ENCODE assay signal across 9 mouse cellular contexts in genomic region chr15:40167276-40168139, GRCm38 (mm10). TPM values are rescaled to one million over a fixed set of nuclear protein-coding genes. Genes with fewer than 3 reads are reported as not detected.
A peak's percentile ranks its signal among the peaks of the same experiment; 100 is the strongest.
DNase-seq lines count a peak whose midpoint lies in the region; ATAC-seq and TF ChIP-seq lines count a peak whose summit lies in the region.
"Had no signal": no experiment of that assay in that cellular context is flagged by ENCODE, and none has a peak within 500 bp of the region (broad histone marks: within the 10 kb centered on the region; RNA-seq: fewer than 3 reads in every experiment).

No protein-coding gene starts in this region.

- no peak for TF ChIP-seq CTCF in hindbrain, postnatal 0 days (IDR thresholded peaks at IDR 0.05; ENCODE audit: low read depth)

- no peaks in the 10 kb centered on the region; the same call in 1 of the 2 replicates for H3K4me1 ChIP-seq in embryonic facial prominence, embryonic 11.5 days (ENCODE audit: control insufficient read depth, insufficient read depth, low read length)
- H3K4me1 ChIP-seq in hindbrain, postnatal 0 days (ENCODE audit: insufficient read depth, low read length): no peaks in the 10 kb centered on the region
- H3K4me1 ChIP-seq in lung, embryonic 16.5 days (replicated peaks; ENCODE audit: control insufficient read depth, insufficient read depth, low read length): peaks cover 10% of the 10 kb centered on the region; the same call in 1 of the 2 replicates

- no peaks in the 10 kb centered on the region for H3K27me3 ChIP-seq in embryonic facial prominence, embryonic 11.5 days (ENCODE audit: control insufficient read depth, insufficient read depth, low read length)
- H3K27me3 ChIP-seq in hindbrain, postnatal 0 days (ENCODE audit: insufficient read depth, low read length): no peaks in the 10 kb centered on the region
- no peaks in the 10 kb centered on the region; the same call in 1 of the 2 replicates for H3K27me3 ChIP-seq in lung, embryonic 16.5 days (ENCODE audit: control insufficient read depth, insufficient read depth, low read depth, low read length)

- no peak for ATAC-seq in embryonic facial prominence, embryonic 11.5 days (replicated peaks; ENCODE audit: insufficient number of reproducible peaks, low FRiP score, low TSS enrichment, low read depth)
- ATAC-seq in hindbrain, postnatal 0 days: 0 out of 2 replicates have a peak, but pooled peaks have one; percentile 8
- peak; percentile 57 for ATAC-seq in lung, embryonic 16.5 days (ENCODE audit: low read depth)

- 58% methylated on average over 26 of the region's 26 CpGs for WGBS in embryonic facial prominence, embryonic 11.5 days
- WGBS in hindbrain, postnatal 0 days: 44% methylated on average over 26 of the region's 26 CpGs
- 38% methylated on average over 26 of the region's 26 CpGs for WGBS in lung, embryonic 16.5 days

- no peak overlapping the region for H3K4me2 ChIP-seq in embryonic facial prominence, embryonic 11.5 days (ENCODE audit: low read depth, low read length)
- peak overlapping the region; percentile 44 for H3K4me2 ChIP-seq in hindbrain, postnatal 0 days (ENCODE audit: low read depth, low read length)
- peak overlapping the region; percentile 59 for H3K4me2 ChIP-seq in lung, embryonic 16.5 days (ENCODE audit: low read depth, low read length)

- H3K27ac ChIP-seq in embryonic facial prominence, embryonic 11.5 days (replicated peaks; ENCODE audit: low read depth, low read length): no peak overlapping the region
- peak overlapping the region; percentile 4; the same call in 1 of the 2 replicates for H3K27ac ChIP-seq in hindbrain, postnatal 0 days
- peak overlapping the region; percentile 80 for H3K27ac ChIP-seq in lung, embryonic 16.5 days (ENCODE audit: low read length)

- no peak overlapping the region for H3K4me3 ChIP-seq in embryonic facial prominence, embryonic 11.5 days (ENCODE audit: low read depth, low read length)
- H3K4me3 ChIP-seq in hindbrain, postnatal 0 days (ENCODE audit: low read length): no peak overlapping the region
- H3K4me3 ChIP-seq in lung, embryonic 16.5 days (ENCODE audit: low read length): peak overlapping the region; percentile 26

- peak; percentile 16 to 33 for DNase-seq in layer of hippocampus, postnatal 10 days (ENCODE audit: low spot score in 2 of 2)
- no peak for DNase-seq in layer of hippocampus, adult 8-10 months (ENCODE audit: low spot score in 2 of 2)
- DNase-seq in embryonic facial prominence, embryonic 11.5 days (ENCODE audit: low spot score): no peak
- peak; percentile 31 for DNase-seq in hindbrain, postnatal 0 days (ENCODE audit: low spot score)
- no peak for DNase-seq in frontal cortex, postnatal 25 days (ENCODE audit: low spot score in 2 of 2)
- DNase-seq in urinary bladder, adult 18-20 months (ENCODE audit: low spot score in 2 of 2): no peak
- DNase-seq in ovary, adult 18-20 months (ENCODE audit: low spot score): no peak

- peak overlapping the region; percentile 25; the same call in 1 of the 2 replicates for H3K9ac ChIP-seq in embryonic facial prominence, embryonic 11.5 days (replicated peaks; ENCODE audit: low read length)
- H3K9ac ChIP-seq in hindbrain, postnatal 0 days (replicated peaks; ENCODE audit: low read length): no peak overlapping the region
- H3K9ac ChIP-seq in lung, embryonic 16.5 days (ENCODE audit: low read length): peak overlapping the region; percentile 39

- H3K9me3 ChIP-seq in embryonic facial prominence, embryonic 11.5 days (replicated peaks; ENCODE audit: control insufficient read depth, low read length): no peaks in the 10 kb centered on the region
- H3K9me3 ChIP-seq in hindbrain, postnatal 0 days (ENCODE audit: low read length): no peaks in the 10 kb centered on the region
- no peaks in the 10 kb centered on the region for H3K9me3 ChIP-seq in lung, embryonic 16.5 days (ENCODE audit: control insufficient read depth, low read length)
- H3K9me3 ChIP-seq: G1E had no signal

- H3K36me3 ChIP-seq in embryonic facial prominence, embryonic 11.5 days (replicated peaks; ENCODE audit: control insufficient read depth, insufficient read depth, low read depth, low read length): no peaks in the 10 kb centered on the region
- no peaks in the 10 kb centered on the region for H3K36me3 ChIP-seq in hindbrain, postnatal 0 days (ENCODE audit: insufficient read depth, low read length)
- H3K36me3 ChIP-seq in lung, embryonic 16.5 days (ENCODE audit: control insufficient read depth, insufficient read depth, low read length): no peaks in the 10 kb centered on the region
- H3K36me3 ChIP-seq: G1E had no signal

RNA-seq across cellular contexts. Expression of gene 9330182O14Rik, which starts 33.3 kb away (rescaled TPM):
- not detected for total RNA-seq in layer of hippocampus, postnatal 10 days (2021)
- not detected for total RNA-seq in layer of hippocampus, adult 8-10 months (2022)
- polyA plus RNA-seq in embryonic facial prominence, embryonic 11.5 days (2014; fragmentation: Nextera tagmentation; extraction: Ambion mirVana): not detected in 2 replicates
- not detected in 2 replicates for total RNA-seq in hindbrain, postnatal 0 days (2014; rRNA removed)
- polyA plus RNA-seq in hindbrain, postnatal 0 days (2015; fragmentation: Nextera tagmentation; extraction: Ambion mirVana): 0.15 TPM in 1 of 2 replicates, not detected in the other
- polyA plus RNA-seq in lung, embryonic 16.5 days (2015; fragmentation: Nextera tagmentation; extraction: Ambion mirVana): not detected in 2 replicates
- total RNA-seq: G1E had no signal
- polyA plus RNA-seq: G1E had no signal

Comparison
In these comparisons a context has a peak if more than half of its experiments do, and no peak if none do; other contexts are left out.
1. DNase-seq: peak in layer of hippocampus, postnatal 10 days (2 of 2) and hindbrain, postnatal 0 days (single experiment); none in layer of hippocampus, adult 8-10 months (0 of 2), embryonic facial prominence, embryonic 11.5 days (single experiment), frontal cortex, postnatal 25 days (0 of 2), urinary bladder, adult 18-20 months (0 of 2) and ovary, adult 18-20 months (single experiment).